Mouse (Mus musculus): ENCODE data around the gene Hrh1. TPM values are rescaled to one million over a fixed set of nuclear protein-coding genes. Genes with fewer than 3 reads are reported as not detected.

The Hrh1 gene
- polyA plus RNA-seq, 1 experiment from 2014 or later, result 0.05 TPM

Other genes starting within 250 kb of the Hrh1 start
- 0.06 and 0.09 TPM in 2 replicates for gene Slc6a1, start 115.3 kb upstream of the Hrh1 start, polyA plus RNA-seq (2015; fragmentation: Nextera tagmentation; extraction: Ambion mirVana)
- 12.5 and 13.5 TPM in 2 replicates for gene Atg7, start 245.2 kb downstream of the Hrh1 start, polyA plus RNA-seq (2015; fragmentation: Nextera tagmentation; extraction: Ambion mirVana)

Data from liver, embryonic 15.5 days (tissue).